Mouse (Mus musculus): ENCODE data around the gene Ercc6.

DNA sequence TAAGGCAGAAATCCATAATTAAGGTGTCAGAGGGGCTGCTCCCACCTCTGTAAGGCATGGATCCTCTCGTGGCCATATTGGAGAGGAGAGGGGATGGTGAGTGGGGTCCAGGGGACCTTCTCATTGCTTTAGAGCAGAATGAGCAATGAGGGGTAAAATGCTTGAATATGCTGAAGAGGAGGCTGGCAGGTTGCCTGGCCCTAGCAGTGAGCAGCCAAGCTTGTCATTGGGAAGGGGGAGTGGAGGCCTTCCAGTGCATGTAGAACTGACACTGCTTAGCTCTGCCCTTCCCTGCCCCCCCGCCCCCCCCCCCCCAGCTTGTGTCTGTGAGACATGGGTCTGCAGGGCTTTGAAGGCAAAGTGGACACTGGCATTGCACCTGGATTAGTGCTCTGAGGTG, 114.0 kb downstream of the Ercc6 start:
- TF ChIP-seq CTCF (IDR thresholded peaks at IDR 0.05; ENCODE audit: extremely low read depth, insufficient read depth, insufficient read length, insufficient replicate concordance): no peak
- TF ChIP-seq POLR2A (IDR thresholded peaks at IDR 0.05; ENCODE audit: low read depth, low read length): no peak

All from spleen, adult 2 months (tissue).